Mouse (Mus musculus): ENCODE results near the gene Fcgr3.
"Not testable (repeated sequence)": the region's sequence is repeated elsewhere in the genome, so short reads cannot be mapped to it uniquely, and the experiment has no call there.

GRCm38 (mm10) chr1:171067928-171068327 lies 3.2 kb upstream of the Fcgr3 start:
- not testable (repeated sequence) for TF ChIP-seq CEBPB (IDR thresholded peaks at IDR 0.05; ENCODE audit: low read depth); USF1 (IDR thresholded peaks at IDR 0.05; ENCODE audit: low read depth); CTCF (IDR thresholded peaks at IDR 0.05; ENCODE audit: control insufficient read depth, insufficient read depth, insufficient read length); FOSL1 (IDR thresholded peaks at IDR 0.05; ENCODE audit: insufficient read depth, low read length, poor library complexity, severe bottlenecking); MAX (IDR thresholded peaks at IDR 0.05); MYOG (IDR thresholded peaks at IDR 0.05; ENCODE audit: control insufficient read depth, extremely low read depth, insufficient read length)

Data from C2C12 (cell line).